Mouse (Mus musculus) embryonic facial prominence, embryonic 14.5 days (tissue): ENCODE measurements at regions not wholly inside any gene's neighbourhood (a gene's known extent, or its start where the extent isn't known, plus 50 kb on each side); places are given as distances from the start of the nearest gene placed in this dataset.

ENCODE experiments used
- ATAC-seq: fragments of 200-750 bp; cut with Nextera tagmentation; 2 replicates; pipeline ENCODE4 v1.8.0; 2017; ENCODE audit warnings: low read depth, moderate number of reproducible peaks, moderate TSS enrichment
- DNase-seq: peaks from one replicate; pipeline ENCODE4 v3.0.0-alpha.2; 2015; ENCODE audit warnings: low spot score
- H3K27ac ChIP-seq: fragments of 300-500 bp; sonication (generic); replicated peaks from 2 replicates; pipeline ENCODE4 v1.5.1; 2014; ENCODE audit warnings: low read depth, mild to moderate bottlenecking, low read length, moderate library complexity
- H3K27me3 ChIP-seq: fragments of 300-500 bp; sonication (generic); replicated peaks from 2 replicates; pipeline ENCODE4 v1.6.1; 2014; ENCODE audit warnings: low read length; ENCODE audit not compliant: control insufficient read depth, insufficient read depth
- H3K36me3 ChIP-seq: fragments of 300-500 bp; sonication (generic); 2 replicates; pipeline ENCODE4 v1.6.1; 2014; ENCODE audit warnings: low read length, mixed read lengths; ENCODE audit not compliant: control insufficient read depth, insufficient read depth
- H3K4me1 ChIP-seq: fragments of 300-500 bp; sonication (generic); 2 replicates; pipeline ENCODE4 v1.6.1; 2014; ENCODE audit warnings: antibody characterized with exemption, low read length; ENCODE audit not compliant: control insufficient read depth, insufficient read depth
- H3K4me2 ChIP-seq: fragments of 300-500 bp; sonication (generic); 2 replicates; pipeline ENCODE4 v1.6.1; 2014; ENCODE audit warnings: low read depth, mild to moderate bottlenecking, low read length, moderate library complexity, mixed read lengths
- H3K4me3 ChIP-seq: fragments of 300-500 bp; sonication (generic); 2 replicates; pipeline ENCODE4 v1.5.1; 2014; ENCODE audit warnings: low read depth, mild to moderate bottlenecking, low read length
- H3K9ac ChIP-seq: fragments of 300-500 bp; sonication (generic); 2 replicates; pipeline ENCODE4 v1.6.1; 2014; ENCODE audit warnings: low read depth, mild to moderate bottlenecking, low read length, moderate library complexity, mixed read lengths
- H3K9me3 ChIP-seq: fragments of 300-500 bp; sonication (generic); 2 replicates; pipeline ENCODE4 v1.6.1; 2016; ENCODE audit warnings: low read length; ENCODE audit not compliant: control insufficient read depth
- WGBS: fragments of 180-500 bp; shearing (Covaris S2); extraction: QIAGEN DNeasy Blood & Tissue Kit; methylation state at CpG from one replicate; pipeline ENCODE4 v1.1.7; 2014; 5-methylcytosine and 5-hydroxymethylcytosine counted together

DNA sequence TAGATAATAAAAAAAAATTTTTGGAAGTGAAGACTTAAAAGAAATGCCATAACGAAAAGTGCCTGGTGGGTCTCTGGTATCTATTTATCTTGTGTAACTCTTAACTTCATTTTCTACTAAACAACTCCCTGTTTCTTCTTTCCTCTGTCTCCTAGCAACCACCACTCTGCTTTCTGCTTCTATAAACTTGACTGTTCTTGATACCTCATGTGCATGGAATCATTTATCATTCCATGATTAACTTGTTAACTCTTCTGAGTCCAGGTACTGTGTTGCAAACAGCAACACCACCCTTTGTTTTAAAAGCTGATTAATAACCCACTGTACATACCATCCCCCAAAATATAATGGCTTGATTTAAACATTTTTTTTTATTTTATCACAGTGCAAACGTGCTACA is 325.0 kb downstream of the Mettl4 start:
- WGBS, result 28% methylated on average over 2 of the region's 2 CpGs
- Histone ChIP-seq H3K4me2 (no peak overlapping the region), H3K27me3 (no peaks in the 10 kb centered on the region), H3K4me1 (no peaks in the 10 kb centered on the region; the same call in 1 of the 2 replicates), H3K9ac (no peak overlapping the region), H3K27ac (no peak overlapping the region), H3K36me3 (no peaks in the 10 kb centered on the region), H3K4me3 (no peak overlapping the region), H3K9me3 (no peaks in the 10 kb centered on the region)
- ATAC-seq, result no peak; the same call in 1 of the 2 replicates
- DNase-seq, result peak; percentile 32

DNA sequence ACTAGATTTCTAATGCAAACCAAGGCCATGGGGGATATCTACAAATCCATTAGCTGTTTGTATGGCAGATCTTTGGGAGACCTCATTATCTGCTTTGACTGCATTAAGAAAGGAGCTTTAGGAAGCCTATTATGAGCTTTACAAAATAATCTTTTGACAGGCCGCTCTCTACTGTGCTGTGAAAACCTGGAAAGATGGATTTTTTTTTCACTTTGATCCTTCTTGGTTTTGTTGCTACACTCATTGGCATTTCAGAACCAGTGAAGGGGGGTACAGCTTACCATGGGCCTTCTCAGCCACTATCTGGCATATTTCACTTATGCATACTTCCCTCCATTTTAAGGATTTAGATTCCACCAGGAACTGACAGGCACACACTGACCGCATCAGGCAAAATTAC is 366.8 kb downstream of the Mettl4 start:
- no peaks in the 10 kb centered on the region for H3K36me3 ChIP-seq
- H3K9ac ChIP-seq, result no peak overlapping the region
- DNase-seq (no peak), ATAC-seq (no peak)
- no peaks in the 10 kb centered on the region for H3K9me3 ChIP-seq
- H3K4me3 ChIP-seq, result no peak overlapping the region
- H3K4me2 ChIP-seq, result no peak overlapping the region
- H3K4me1 ChIP-seq, result no peaks in the 10 kb centered on the region
- H3K27me3 ChIP-seq, result no peaks in the 10 kb centered on the region
- 81% methylated on average over 2 of the region's 2 CpGs for WGBS
- no peak overlapping the region for H3K27ac ChIP-seq

DNA sequence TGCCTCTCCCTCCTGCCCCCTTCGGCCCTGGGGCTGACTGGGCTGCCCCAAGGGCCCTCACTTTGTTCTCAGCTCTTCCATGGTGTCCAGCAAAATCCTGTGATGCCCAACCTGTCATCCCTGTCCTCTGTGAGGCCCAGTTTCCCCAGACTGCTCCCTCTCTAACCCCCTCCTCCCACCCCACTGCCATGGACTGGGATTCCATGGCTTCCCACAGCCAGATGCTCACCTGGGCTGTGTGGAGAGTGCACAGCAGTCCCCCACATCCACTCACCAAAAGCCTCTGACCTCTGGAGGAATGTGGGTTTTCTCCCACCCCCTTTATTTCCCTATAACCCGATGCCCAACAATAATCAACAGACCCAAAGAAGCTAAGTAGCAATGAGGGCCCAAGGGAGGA is 414.1 kb downstream of the Mettl4 start:
- Histone ChIP-seq H3K27me3 (no peaks in the 10 kb centered on the region), H3K4me2 (no peak overlapping the region), H3K4me3 (no peak overlapping the region), H3K27ac (no peak overlapping the region), H3K4me1 (no peaks in the 10 kb centered on the region), H3K36me3 (no peaks in the 10 kb centered on the region), H3K9me3 (no peaks in the 10 kb centered on the region), H3K9ac (no peak overlapping the region)
- ATAC-seq, result no peak
- 83% methylated on average over 2 of the region's 2 CpGs for WGBS
- no peak for DNase-seq

- H3K4me2 ChIP-seq, result no peak overlapping the region
- H3K4me1 ChIP-seq, result no peaks in the 10 kb centered on the region
- no peaks in the 10 kb centered on the region for H3K9me3 ChIP-seq
- WGBS, result 21% methylated on average over 2 of the region's 2 CpGs
- H3K36me3 ChIP-seq, result no peaks in the 10 kb centered on the region
- H3K27me3 ChIP-seq, result no peaks in the 10 kb centered on the region
- no peak for ATAC-seq
- no peak overlapping the region for H3K9ac ChIP-seq
- no peak overlapping the region for H3K27ac ChIP-seq
- DNase-seq, result peak; percentile 22
- no peak overlapping the region for H3K4me3 ChIP-seq
Measured at GRCm38 (mm10) chr17:94326179-94326578, 423.6 kb downstream of the Mettl4 start.

- Histone ChIP-seq H3K9ac (no peak overlapping the region), H3K27me3 (no peaks in the 10 kb centered on the region), H3K4me1 (no peaks in the 10 kb centered on the region), H3K36me3 (no peaks in the 10 kb centered on the region), H3K27ac (no peak overlapping the region), H3K9me3 (no peaks in the 10 kb centered on the region), H3K4me3 (no peak overlapping the region), H3K4me2 (no peak overlapping the region)
- ATAC-seq (no peak), DNase-seq (no peak)
- WGBS, result 86% methylated on average over 3 of the region's 3 CpGs
Measured at GRCm38 (mm10) chr17:94291221-94291620, 458.6 kb downstream of the Mettl4 start.

DNA sequence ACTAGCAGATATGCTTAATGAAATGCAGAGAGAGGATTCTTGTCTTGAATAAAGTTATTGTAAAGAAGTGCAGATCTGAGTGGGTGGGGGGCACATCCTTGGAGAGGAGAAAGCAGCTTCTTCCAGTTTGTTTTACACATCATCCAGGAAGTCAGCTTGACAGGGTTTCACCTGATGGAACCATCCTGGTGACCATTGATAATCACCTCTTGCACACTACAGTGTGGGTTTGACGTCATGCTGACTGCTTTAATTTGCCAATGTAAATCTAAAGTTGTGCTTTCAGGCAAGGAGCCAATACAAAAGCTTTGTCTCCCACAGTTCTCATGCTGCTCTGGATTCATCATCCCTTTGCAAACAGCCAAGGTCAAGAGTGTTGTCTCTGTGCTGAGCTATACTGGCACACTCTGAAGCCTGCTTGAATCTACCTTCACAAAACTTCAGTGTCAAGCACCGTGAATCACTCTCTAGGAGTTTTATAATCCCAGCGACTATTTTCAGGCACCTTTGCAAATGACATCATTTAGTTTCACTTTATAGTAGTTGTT is 462.1 kb downstream of the Mettl4 start:
- Histone ChIP-seq H3K27me3 (no peaks in the 10 kb centered on the region), H3K36me3 (no peaks in the 10 kb centered on the region), H3K4me1 (no peaks in the 10 kb centered on the region), H3K9ac (no peak overlapping the region), H3K27ac (no peak overlapping the region), H3K4me3 (no peak overlapping the region), H3K9me3 (no peaks in the 10 kb centered on the region), H3K4me2 (no peak overlapping the region)
- ATAC-seq, result no peak
- WGBS, result 61% methylated on average over 3 of the region's 3 CpGs
- DNase-seq, result no peak

DNA sequence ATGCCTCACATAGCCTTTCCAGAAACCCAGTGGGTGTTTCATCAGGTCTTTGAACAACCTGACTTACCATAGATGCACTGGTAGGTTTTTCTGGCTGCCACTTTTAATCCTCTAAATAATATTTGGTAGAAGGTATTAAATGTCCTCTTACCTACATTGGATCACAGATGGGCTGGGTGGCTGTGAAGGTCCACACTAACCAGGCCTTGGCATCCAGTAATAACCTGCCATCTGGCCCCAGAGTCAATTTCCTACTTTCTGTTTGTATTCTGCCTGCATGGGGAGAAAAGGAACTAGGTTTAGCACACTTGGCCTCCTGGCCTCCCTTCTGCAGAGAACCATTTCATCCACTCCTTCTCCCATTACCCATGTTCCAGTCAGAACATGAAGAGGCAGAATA is 473.0 kb downstream of the Mettl4 start:
- no peak overlapping the region for H3K4me2 ChIP-seq
- no peaks in the 10 kb centered on the region for H3K27me3 ChIP-seq
- ATAC-seq, result no peak
- no peaks in the 10 kb centered on the region for H3K9me3 ChIP-seq
- no peaks in the 10 kb centered on the region for H3K36me3 ChIP-seq
- H3K4me3 ChIP-seq, result no peak overlapping the region
- no peak for DNase-seq
- no peak overlapping the region for H3K27ac ChIP-seq
- H3K9ac ChIP-seq, result no peak overlapping the region
- H3K4me1 ChIP-seq, result no peaks in the 10 kb centered on the region

DNA sequence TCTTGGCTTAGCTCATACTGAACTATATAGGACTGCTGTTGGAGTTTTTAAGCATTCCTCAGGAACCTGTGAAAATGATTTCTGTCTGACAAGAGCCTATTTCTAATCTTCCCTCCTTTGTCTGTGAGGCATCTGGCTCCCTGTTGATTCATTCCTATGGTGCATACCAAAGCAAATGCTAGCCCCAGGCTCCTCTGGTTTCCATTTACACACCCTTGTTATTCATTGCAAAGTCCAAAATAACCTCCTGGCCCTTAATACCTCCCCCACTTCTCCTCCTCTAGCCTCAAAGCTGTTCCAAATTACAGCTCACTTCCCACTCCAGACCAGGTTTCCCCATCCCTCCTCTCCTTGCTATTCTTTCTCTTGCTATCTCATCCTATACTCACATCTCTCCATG is 480.1 kb downstream of the Mettl4 start:
- H3K27me3 ChIP-seq, result no peaks in the 10 kb centered on the region
- no peak overlapping the region for H3K27ac ChIP-seq
- ATAC-seq (no peak), DNase-seq (peak; percentile 56)
- H3K4me1 ChIP-seq, result no peaks in the 10 kb centered on the region
- no peak overlapping the region for H3K9ac ChIP-seq
- no peak overlapping the region for H3K4me3 ChIP-seq
- no peaks in the 10 kb centered on the region for H3K9me3 ChIP-seq
- no peaks in the 10 kb centered on the region for H3K36me3 ChIP-seq
- no peak overlapping the region for H3K4me2 ChIP-seq

DNA sequence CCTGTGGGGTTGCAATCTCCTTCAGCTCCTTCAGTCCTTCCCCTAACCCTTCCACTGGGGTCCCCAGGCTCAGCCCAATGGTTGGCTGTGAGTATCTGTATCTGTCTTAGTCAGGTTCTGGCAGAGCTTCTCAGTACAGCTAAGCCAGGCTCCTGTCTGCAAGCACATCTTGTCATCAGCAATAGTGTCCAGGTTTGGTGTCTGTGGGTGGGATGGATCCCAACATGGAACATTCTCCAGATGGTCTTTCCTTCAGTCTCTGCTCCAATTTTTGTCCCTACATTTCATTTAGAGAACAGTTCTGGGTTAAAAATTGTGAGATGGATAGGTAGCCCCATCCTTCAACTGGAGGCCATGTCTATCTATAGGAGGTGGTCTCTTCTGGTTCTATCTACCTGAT is 494.2 kb downstream of the Mettl4 start:
- no peaks in the 10 kb centered on the region for H3K27me3 ChIP-seq
- no peaks in the 10 kb centered on the region for H3K9me3 ChIP-seq
- DNase-seq (no peak), ATAC-seq (no peak)
- no peaks in the 10 kb centered on the region for H3K36me3 ChIP-seq
- no peak overlapping the region for H3K9ac ChIP-seq
- no peak overlapping the region for H3K4me3 ChIP-seq
- no peak overlapping the region for H3K27ac ChIP-seq
- H3K4me1 ChIP-seq, result no peaks in the 10 kb centered on the region
- no peak overlapping the region for H3K4me2 ChIP-seq
